Mouse (Mus musculus): ENCODE measurements around the gene H2-D1. TPM values are rescaled to one million over a fixed set of nuclear protein-coding genes. Genes with fewer than 3 reads are reported as not detected.

The H2-D1 gene
- polyA plus RNA-seq, 1 experiment from 2014 or later: 42.8 TPM

- ATAC-seq (ENCODE audit: low FRiP score, low TSS enrichment): no peak
- no peak overlapping the region for H3K9ac ChIP-seq (ENCODE audit: low read depth, low read length)
- peaks cover 5% of the 10 kb centered on the region; the same call in 1 of the 2 replicates for H3K4me1 ChIP-seq (ENCODE audit: control insufficient read depth, insufficient read depth, low read length)
- H3K36me3 ChIP-seq (ENCODE audit: control insufficient read depth, insufficient read depth, low read length): peaks cover 64% of the 10 kb centered on the region
- H3K27ac ChIP-seq (ENCODE audit: low read depth, low read length): no peak overlapping the region
- WGBS: 83% methylated on average over 18 of the region's 18 CpGs
- H3K4me2 ChIP-seq (replicated peaks; ENCODE audit: low read depth, low read length): no peak overlapping the region
- no peak overlapping the region for H3K4me3 ChIP-seq (ENCODE audit: low read length)
- H3K9me3 ChIP-seq (ENCODE audit: control insufficient read depth, low read length): no peaks in the 10 kb centered on the region
- no peaks in the 10 kb centered on the region for H3K27me3 ChIP-seq (ENCODE audit: control insufficient read depth, insufficient read depth, low read length)
Observed at GRCm38 (mm10) chr17:35252619-35253292, 9.8 kb upstream of the H2-D1 start.

- Histone ChIP-seq H3K4me1 (ENCODE audit: control insufficient read depth, insufficient read depth, low read length) (peaks cover 3% of the 10 kb centered on the region; the same call in 1 of the 2 replicates), H3K27ac (ENCODE audit: low read depth, low read length) (no peak overlapping the region), H3K9me3 (ENCODE audit: control insufficient read depth, low read length) (no peaks in the 10 kb centered on the region), H3K9ac (ENCODE audit: low read depth, low read length) (no peak overlapping the region), H3K4me3 (ENCODE audit: low read length) (no peak overlapping the region), H3K36me3 (ENCODE audit: control insufficient read depth, insufficient read depth, low read length) (peaks cover 57% of the 10 kb centered on the region), H3K4me2 (replicated peaks; ENCODE audit: low read depth, low read length) (no peak overlapping the region), H3K27me3 (ENCODE audit: control insufficient read depth, insufficient read depth, low read length) (no peaks in the 10 kb centered on the region)
- 0 out of 2 replicates have a peak, but pooled peaks have one; percentile 0 for ATAC-seq (ENCODE audit: low FRiP score, low TSS enrichment)
- 85% methylated on average over 32 of the region's 32 CpGs for WGBS
Observed at GRCm38 (mm10) chr17:35253293-35254093, 9.0 kb upstream of the H2-D1 start.

GRCm38 (mm10) chr17:35254241-35255098 is 8.1 kb upstream of the H2-D1 start:
- Histone ChIP-seq H3K9me3 (ENCODE audit: control insufficient read depth, low read length) (no peaks in the 10 kb centered on the region), H3K27me3 (ENCODE audit: control insufficient read depth, insufficient read depth, low read length) (no peaks in the 10 kb centered on the region), H3K36me3 (ENCODE audit: control insufficient read depth, insufficient read depth, low read length) (peaks cover 47% of the 10 kb centered on the region), H3K4me1 (ENCODE audit: control insufficient read depth, insufficient read depth, low read length) (no peaks in the 10 kb centered on the region), H3K4me2 (replicated peaks; ENCODE audit: low read depth, low read length) (no peak overlapping the region), H3K4me3 (ENCODE audit: low read length) (no peak overlapping the region), H3K9ac (ENCODE audit: low read depth, low read length) (no peak overlapping the region), H3K27ac (ENCODE audit: low read depth, low read length) (no peak overlapping the region)
- ATAC-seq (ENCODE audit: low FRiP score, low TSS enrichment): peak; percentile 34
- WGBS: 56% methylated on average over 11 of the region's 11 CpGs

- Histone ChIP-seq H3K4me2 (replicated peaks; ENCODE audit: low read depth, low read length) (no peak overlapping the region), H3K36me3 (ENCODE audit: control insufficient read depth, insufficient read depth, low read length) (peaks cover 39% of the 10 kb centered on the region), H3K9me3 (ENCODE audit: control insufficient read depth, low read length) (no peaks in the 10 kb centered on the region), H3K4me1 (ENCODE audit: control insufficient read depth, insufficient read depth, low read length) (no peaks in the 10 kb centered on the region), H3K4me3 (ENCODE audit: low read length) (no peak overlapping the region), H3K9ac (ENCODE audit: low read depth, low read length) (no peak overlapping the region), H3K27me3 (ENCODE audit: control insufficient read depth, insufficient read depth, low read length) (no peaks in the 10 kb centered on the region), H3K27ac (ENCODE audit: low read depth, low read length) (no peak overlapping the region)
- 70% methylated on average over 3 of the region's 3 CpGs for WGBS
- no peak for ATAC-seq (ENCODE audit: low FRiP score, low TSS enrichment)
Observed at GRCm38 (mm10) chr17:35255301-35255700, 7.2 kb upstream of the H2-D1 start.

- 51% methylated on average over 4 of the region's 4 CpGs for WGBS
- ATAC-seq (ENCODE audit: low FRiP score, low TSS enrichment): no peak
- Histone ChIP-seq H3K4me3 (ENCODE audit: low read length) (no peak overlapping the region), H3K36me3 (ENCODE audit: control insufficient read depth, insufficient read depth, low read length) (peaks cover 35% of the 10 kb centered on the region), H3K4me2 (replicated peaks; ENCODE audit: low read depth, low read length) (no peak overlapping the region), H3K27me3 (ENCODE audit: control insufficient read depth, insufficient read depth, low read length) (no peaks in the 10 kb centered on the region), H3K9ac (ENCODE audit: low read depth, low read length) (no peak overlapping the region), H3K9me3 (ENCODE audit: control insufficient read depth, low read length) (no peaks in the 10 kb centered on the region), H3K4me1 (ENCODE audit: control insufficient read depth, insufficient read depth, low read length) (no peaks in the 10 kb centered on the region), H3K27ac (ENCODE audit: low read depth, low read length) (no peak overlapping the region)
Observed at GRCm38 (mm10) chr17:35255704-35256103, 6.8 kb upstream of the H2-D1 start.

- Histone ChIP-seq H3K4me3 (ENCODE audit: low read length) (no peak overlapping the region), H3K4me2 (replicated peaks; ENCODE audit: low read depth, low read length) (no peak overlapping the region), H3K9me3 (ENCODE audit: control insufficient read depth, low read length) (no peaks in the 10 kb centered on the region), H3K36me3 (ENCODE audit: control insufficient read depth, insufficient read depth, low read length) (peaks cover 20% of the 10 kb centered on the region), H3K27ac (ENCODE audit: low read depth, low read length) (no peak overlapping the region), H3K4me1 (ENCODE audit: control insufficient read depth, insufficient read depth, low read length) (no peaks in the 10 kb centered on the region), H3K9ac (ENCODE audit: low read depth, low read length) (no peak overlapping the region), H3K27me3 (ENCODE audit: control insufficient read depth, insufficient read depth, low read length) (peaks cover 5% of the 10 kb centered on the region)
- 62% methylated on average over 1 of the region's 1 CpGs for WGBS
- ATAC-seq (ENCODE audit: low FRiP score, low TSS enrichment): no peak
Observed at GRCm38 (mm10) chr17:35257378-35257777, 5.2 kb upstream of the H2-D1 start.

- WGBS: 13% methylated on average over 17 of the region's 17 CpGs
- Histone ChIP-seq H3K4me3 (ENCODE audit: low read length) (peak overlapping the region; percentile 18; the same call in 1 of the 2 replicates), H3K27me3 (ENCODE audit: control insufficient read depth, insufficient read depth, low read length) (peaks cover 9% of the 10 kb centered on the region), H3K27ac (ENCODE audit: low read depth, low read length) (no peak overlapping the region), H3K4me1 (ENCODE audit: control insufficient read depth, insufficient read depth, low read length) (no peaks in the 10 kb centered on the region), H3K4me2 (replicated peaks; ENCODE audit: low read depth, low read length) (peak overlapping the region; percentile 39; the same call in 1 of the 2 replicates), H3K36me3 (ENCODE audit: control insufficient read depth, insufficient read depth, low read length) (peaks cover 14% of the 10 kb centered on the region), H3K9ac (ENCODE audit: low read depth, low read length) (peak overlapping the region; percentile 45), H3K9me3 (ENCODE audit: control insufficient read depth, low read length) (no peaks in the 10 kb centered on the region)
- ATAC-seq (ENCODE audit: low FRiP score, low TSS enrichment): no peak
Observed at GRCm38 (mm10) chr17:35257824-35258491, 4.6 kb upstream of the H2-D1 start.

Measured in kidney, embryonic 14.5 days (tissue).